Mouse (Mus musculus): ENCODE measurements at regions not wholly inside any gene's neighbourhood (a gene's known extent, or its start where the extent isn't known, plus 50 kb on each side); places are given as distances from the start of the nearest gene placed in this dataset.
A peak's percentile ranks its signal among the peaks of the same experiment; 100 is the strongest.
"Not testable (repeated sequence)": the region's sequence is repeated elsewhere in the genome, so short reads cannot be mapped to it uniquely, and the experiment has no call there.

DNA sequence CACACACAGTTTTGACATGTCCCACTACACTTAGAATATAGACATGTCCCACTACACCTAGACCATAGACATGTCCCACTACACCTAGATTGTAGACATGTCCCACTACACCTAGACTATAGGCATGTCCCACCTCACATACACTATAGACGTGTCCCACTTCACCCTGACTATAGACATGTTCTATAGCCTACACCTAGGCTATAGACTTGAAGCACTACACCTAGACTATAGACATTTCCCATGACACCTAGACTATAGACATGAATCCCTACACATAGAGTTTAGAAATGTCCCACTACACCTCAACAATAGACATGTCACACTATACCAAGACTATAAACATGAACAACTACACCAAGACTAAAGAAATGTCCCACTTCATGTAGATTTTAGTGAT is 2580.9 kb downstream of the Gm37988 start:
- no peak; the same call in 1 of the 2 replicates for ATAC-seq (ENCODE audit: insufficient number of reproducible peaks, low FRiP score, low TSS enrichment, low read depth)
- Histone ChIP-seq H3K4me1 (ENCODE audit: control insufficient read depth, insufficient read depth, low read length) (no peaks in the 10 kb centered on the region), H3K9ac (ENCODE audit: low read length) (no peak overlapping the region), H3K27me3 (ENCODE audit: control insufficient read depth, insufficient read depth, low read length) (no peaks in the 10 kb centered on the region), H3K27ac (replicated peaks; ENCODE audit: low read depth, low read length) (no peak overlapping the region), H3K4me3 (ENCODE audit: low read depth, low read length) (no peak overlapping the region), H3K9me3 (ENCODE audit: control insufficient read depth, low read length) (no peaks in the 10 kb centered on the region), H3K4me2 (ENCODE audit: low read depth, severe bottlenecking) (no peak overlapping the region), H3K36me3 (ENCODE audit: control insufficient read depth, insufficient read depth, low read length) (no peaks in the 10 kb centered on the region)
- DNase-seq (ENCODE audit: low spot score): no peak
- 89% methylated on average over 1 of the region's 1 CpGs for WGBS

- Histone ChIP-seq H3K9ac (ENCODE audit: low read length) (no peak overlapping the region), H3K36me3 (ENCODE audit: control insufficient read depth, insufficient read depth, low read length) (no peaks in the 10 kb centered on the region), H3K4me2 (ENCODE audit: low read depth, severe bottlenecking) (no peak overlapping the region), H3K4me3 (ENCODE audit: low read depth, low read length) (no peak overlapping the region), H3K27me3 (ENCODE audit: control insufficient read depth, insufficient read depth, low read length) (no peaks in the 10 kb centered on the region), H3K4me1 (ENCODE audit: control insufficient read depth, insufficient read depth, low read length) (no peaks in the 10 kb centered on the region), H3K27ac (replicated peaks; ENCODE audit: low read depth, low read length) (no peak overlapping the region), H3K9me3 (ENCODE audit: control insufficient read depth, low read length) (no peaks in the 10 kb centered on the region)
- no peak for DNase-seq (ENCODE audit: low spot score)
- ATAC-seq (ENCODE audit: insufficient number of reproducible peaks, low FRiP score, low TSS enrichment, low read depth): no peak
These were observed 2585.8 kb downstream of the Gm37988 start for GRCm38 (mm10) chr1:7393508-7393907.

GRCm38 (mm10) chr1:7394161-7394560 is 2586.5 kb downstream of the Gm37988 start:
- no peaks in the 10 kb centered on the region for H3K27me3 ChIP-seq (ENCODE audit: control insufficient read depth, insufficient read depth, low read length)
- no peak overlapping the region for H3K4me2 ChIP-seq (ENCODE audit: low read depth, severe bottlenecking)
- no peak overlapping the region for H3K27ac ChIP-seq (replicated peaks; ENCODE audit: low read depth, low read length)
- ATAC-seq (ENCODE audit: insufficient number of reproducible peaks, low FRiP score, low TSS enrichment, low read depth) (no peak), DNase-seq (ENCODE audit: low spot score) (no peak)
- 94% methylated on average over 6 of the region's 6 CpGs for WGBS
- H3K4me1 ChIP-seq (ENCODE audit: control insufficient read depth, insufficient read depth, low read length): no peaks in the 10 kb centered on the region
- no peak overlapping the region for H3K4me3 ChIP-seq (ENCODE audit: low read depth, low read length)
- no peaks in the 10 kb centered on the region for H3K9me3 ChIP-seq (ENCODE audit: control insufficient read depth, low read length)
- no peak overlapping the region for H3K9ac ChIP-seq (ENCODE audit: low read length)
- H3K36me3 ChIP-seq (ENCODE audit: control insufficient read depth, insufficient read depth, low read length): no peaks in the 10 kb centered on the region

DNA sequence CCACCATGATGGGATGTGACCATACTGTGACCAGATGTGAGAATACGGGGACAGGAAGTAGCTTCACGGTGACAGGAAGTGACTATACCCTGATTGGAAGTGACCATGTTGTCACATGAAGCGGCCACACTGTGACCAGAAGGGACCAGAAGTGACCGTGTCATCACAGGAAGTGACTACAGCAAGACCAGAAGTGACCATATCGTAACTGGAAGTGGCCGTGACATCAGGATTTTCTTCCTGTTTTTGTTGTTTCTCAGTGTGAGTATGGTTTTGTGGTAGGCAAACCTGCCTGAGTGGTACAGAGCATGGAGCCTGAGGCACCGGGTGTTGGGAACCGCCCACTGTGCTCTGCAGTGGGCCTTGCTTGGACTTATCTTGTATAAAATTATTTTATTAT is 2587.8 kb downstream of the Gm37988 start:
- Histone ChIP-seq H3K4me3 (ENCODE audit: low read depth, low read length) (no peak overlapping the region), H3K4me1 (ENCODE audit: control insufficient read depth, insufficient read depth, low read length) (no peaks in the 10 kb centered on the region), H3K9me3 (ENCODE audit: control insufficient read depth, low read length) (no peaks in the 10 kb centered on the region), H3K27ac (replicated peaks; ENCODE audit: low read depth, low read length) (no peak overlapping the region), H3K36me3 (ENCODE audit: control insufficient read depth, insufficient read depth, low read length) (no peaks in the 10 kb centered on the region), H3K4me2 (ENCODE audit: low read depth, severe bottlenecking) (no peak overlapping the region), H3K27me3 (ENCODE audit: control insufficient read depth, insufficient read depth, low read length) (no peaks in the 10 kb centered on the region), H3K9ac (ENCODE audit: low read length) (no peak overlapping the region)
- WGBS: 92% methylated on average over 8 of the region's 8 CpGs
- ATAC-seq (ENCODE audit: insufficient number of reproducible peaks, low FRiP score, low TSS enrichment, low read depth) (no peak), DNase-seq (ENCODE audit: low spot score) (peak; percentile 29)

- peak overlapping the region; percentile 45; the same call in 1 of the 2 replicates for H3K9ac ChIP-seq (ENCODE audit: low read length)
- no peaks in the 10 kb centered on the region for H3K4me1 ChIP-seq (ENCODE audit: control insufficient read depth, insufficient read depth, low read length)
- peak overlapping the region; percentile 63 for H3K4me3 ChIP-seq (ENCODE audit: low read depth, low read length)
- no peaks in the 10 kb centered on the region for H3K9me3 ChIP-seq (ENCODE audit: control insufficient read depth, low read length)
- DNase-seq (ENCODE audit: low spot score) (peak; percentile 69), ATAC-seq (ENCODE audit: insufficient number of reproducible peaks, low FRiP score, low TSS enrichment, low read depth) (peak; percentile 87)
- no peak overlapping the region for H3K27ac ChIP-seq (replicated peaks; ENCODE audit: low read depth, low read length)
- 14% methylated on average over 26 of the region's 26 CpGs for WGBS
- no peaks in the 10 kb centered on the region for H3K36me3 ChIP-seq (ENCODE audit: control insufficient read depth, insufficient read depth, low read length)
- no peaks in the 10 kb centered on the region for H3K27me3 ChIP-seq (ENCODE audit: control insufficient read depth, insufficient read depth, low read length)
- 0 out of 2 replicates have a peak overlapping the region, but pooled peaks have one; percentile 15 for H3K4me2 ChIP-seq (ENCODE audit: low read depth, severe bottlenecking)
These were observed 2589.4 kb downstream of the Gm37988 start for GRCm38 (mm10) chr1:7396867-7397806.

DNA sequence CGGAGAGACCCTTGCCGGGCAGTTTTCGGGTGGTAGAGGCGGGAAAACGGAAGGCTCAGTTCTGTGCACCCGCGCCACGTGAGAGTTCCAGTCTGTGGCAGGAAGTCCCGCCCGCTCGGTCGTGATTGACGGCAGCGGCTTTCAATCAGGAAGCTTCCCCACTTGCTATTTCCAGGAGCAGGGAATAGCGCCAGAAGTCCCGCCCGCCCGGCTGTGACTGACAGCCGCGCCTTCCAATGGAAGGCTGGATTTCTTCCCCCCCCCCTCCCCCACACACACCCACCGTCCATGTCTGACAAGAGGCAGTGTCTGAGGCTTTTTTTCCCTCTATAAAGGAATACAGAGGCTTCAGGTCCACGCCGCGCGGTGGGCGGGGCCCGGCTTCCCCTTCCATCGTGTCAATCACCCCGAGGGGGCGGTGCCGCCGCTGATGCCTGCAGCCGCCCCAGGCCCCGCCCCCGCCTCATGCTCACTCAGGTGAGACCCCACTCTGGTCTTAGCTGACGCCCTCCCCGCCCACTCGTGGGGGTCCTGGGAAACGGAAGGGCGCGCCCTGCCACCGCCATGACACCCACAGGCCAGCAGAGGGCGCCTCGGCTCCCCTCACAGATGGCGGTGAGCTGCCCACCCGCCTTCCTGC is 2590.2 kb downstream of the Gm37988 start:
- Histone ChIP-seq H3K4me1 (ENCODE audit: control insufficient read depth, insufficient read depth, low read length) (no peaks in the 10 kb centered on the region), H3K9ac (ENCODE audit: low read length) (peak overlapping the region; percentile 52), H3K4me2 (ENCODE audit: low read depth, severe bottlenecking) (peak overlapping the region; percentile 51), H3K4me3 (ENCODE audit: low read depth, low read length) (peak overlapping the region; percentile 63), H3K27ac (replicated peaks; ENCODE audit: low read depth, low read length) (no peak overlapping the region), H3K9me3 (ENCODE audit: control insufficient read depth, low read length) (no peaks in the 10 kb centered on the region), H3K27me3 (ENCODE audit: control insufficient read depth, insufficient read depth, low read length) (no peaks in the 10 kb centered on the region), H3K36me3 (ENCODE audit: control insufficient read depth, insufficient read depth, low read length) (no peaks in the 10 kb centered on the region)
- 0% methylated on average over 42 of the region's 46 CpGs for WGBS
- ATAC-seq (ENCODE audit: insufficient number of reproducible peaks, low FRiP score, low TSS enrichment, low read depth) (peak; percentile 97), DNase-seq (ENCODE audit: low spot score) (peak; percentile 98)

- DNase-seq (ENCODE audit: low spot score): no peak
- Histone ChIP-seq H3K27me3 (ENCODE audit: control insufficient read depth, insufficient read depth, low read length) (no peaks in the 10 kb centered on the region), H3K4me1 (ENCODE audit: control insufficient read depth, insufficient read depth, low read length) (no peaks in the 10 kb centered on the region), H3K9ac (ENCODE audit: low read length) (peak overlapping the region; percentile 52), H3K27ac (replicated peaks; ENCODE audit: low read depth, low read length) (no peak overlapping the region), H3K36me3 (ENCODE audit: control insufficient read depth, insufficient read depth, low read length) (no peaks in the 10 kb centered on the region), H3K9me3 (ENCODE audit: control insufficient read depth, low read length) (no peaks in the 10 kb centered on the region), H3K4me3 (ENCODE audit: low read depth, low read length) (peak overlapping the region; percentile 63), H3K4me2 (ENCODE audit: low read depth, severe bottlenecking) (peak overlapping the region; percentile 51)
- ATAC-seq (ENCODE audit: insufficient number of reproducible peaks, low FRiP score, low TSS enrichment, low read depth): peak; percentile 7; the same call in 1 of the 2 replicates
- 62% methylated on average over 14 of the region's 14 CpGs for WGBS
These were observed 2591.1 kb downstream of the Gm37988 start for GRCm38 (mm10) chr1:7398678-7399218.

GRCm38 (mm10) chr1:7405651-7406050 is 2598.0 kb downstream of the Gm37988 start:
- not testable (repeated sequence) for H3K9me3 ChIP-seq (ENCODE audit: control insufficient read depth, low read length); H3K9ac ChIP-seq (ENCODE audit: low read length); H3K27ac ChIP-seq (replicated peaks; ENCODE audit: low read depth, low read length); H3K4me3 ChIP-seq (ENCODE audit: low read depth, low read length); H3K4me2 ChIP-seq (ENCODE audit: low read depth, severe bottlenecking); DNase-seq (ENCODE audit: low spot score); H3K36me3 ChIP-seq (ENCODE audit: control insufficient read depth, insufficient read depth, low read length); ATAC-seq (ENCODE audit: insufficient number of reproducible peaks, low FRiP score, low TSS enrichment, low read depth); H3K27me3 ChIP-seq (ENCODE audit: control insufficient read depth, insufficient read depth, low read length); H3K4me1 ChIP-seq (ENCODE audit: control insufficient read depth, insufficient read depth, low read length)
- 74% methylated on average over 5 of the region's 5 CpGs for WGBS
